Mouse (Mus musculus) small intestine, adult 2 months (tissue): ENCODE results near the gene Resp18.

Source experiments
- CTCF ChIP-seq: fragments of 200-500 bp; IDR thresholded peaks from 2 replicates; pipeline ENCODE4 v1.5.1; 2012; ENCODE audit warnings: low read depth, mild to moderate bottlenecking, control low read depth, inconsistent platforms, low read length, moderate library complexity, mixed read lengths; ENCODE audit not compliant: insufficient replicate concordance, insufficient read length; ENCODE audit errors: extremely low read depth
- POLR2A ChIP-seq: fragments of 200-500 bp; IDR thresholded peaks from 2 replicates; pipeline ENCODE4 v1.6.1; 2012; ENCODE audit warnings: low read depth, mild to moderate bottlenecking, control low read depth, inconsistent platforms, low read length, moderate library complexity

DNA sequence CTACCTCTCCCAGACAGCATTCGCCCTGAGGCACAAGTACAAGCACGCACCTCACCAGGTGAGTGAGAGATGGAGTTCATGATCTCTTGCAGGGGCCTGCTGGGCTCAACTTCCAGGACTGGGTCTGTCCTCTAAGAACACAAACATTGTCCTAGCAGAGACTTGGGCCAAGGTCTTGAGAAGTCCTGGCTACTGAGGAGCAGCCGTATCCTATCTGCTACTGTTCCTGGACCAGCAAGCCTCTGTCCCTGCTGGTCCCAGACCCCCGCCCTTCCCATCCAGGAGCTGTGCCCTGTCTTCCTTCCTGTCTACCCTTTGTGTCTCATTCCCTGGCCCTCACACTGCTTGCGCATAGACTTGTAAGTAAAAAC, 15.1 kb upstream of the Resp18 start:
- TF ChIP-seq CTCF, result no peak
- TF ChIP-seq POLR2A, result no peak
